In the genomic region with DNA sequence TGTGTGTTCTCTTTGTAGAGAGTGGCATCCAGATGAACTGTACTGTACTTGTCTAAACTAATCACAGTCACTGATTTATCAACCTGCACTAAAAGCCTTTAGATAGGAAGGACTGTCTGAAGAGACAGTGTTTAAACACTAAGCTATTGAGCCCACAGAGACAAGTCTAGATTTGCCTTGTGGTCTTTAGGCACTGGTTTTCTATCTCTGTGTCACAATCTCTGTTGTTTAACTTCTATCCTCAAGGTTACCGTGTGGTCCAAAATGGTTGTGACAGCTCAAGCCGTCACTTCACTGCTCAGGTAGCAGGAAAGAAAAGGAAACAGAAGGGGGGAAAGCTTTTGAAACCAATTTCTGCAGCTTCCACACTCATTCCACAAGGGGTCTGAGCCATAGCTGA, we compare ENCODE assay signal across 27 mouse cellular contexts.
"Had no signal": no experiment of that assay in that cellular context is flagged by ENCODE, and none has a peak within 500 bp of the region (broad histone marks: within the 10 kb centered on the region; RNA-seq: fewer than 3 reads in every experiment).

No protein-coding gene starts in this region.

- H3K9ac ChIP-seq: heart, embryonic 13.5 days; heart, embryonic 15.5 days; hindbrain, embryonic 13.5 days; hindbrain, embryonic 15.5 days; limb, embryonic 12.5 days; liver, embryonic 13.5 days; liver, embryonic 15.5 days had no signal

- H3K4me3 ChIP-seq: gastrocnemius, adult 2 months; heart, adult 2 months; heart, embryonic 13.5 days; heart, embryonic 15.5 days; hindbrain, embryonic 13.5 days; hindbrain, embryonic 15.5 days; layer of hippocampus, adult 2 months; left cerebral cortex, adult 2 months; limb, embryonic 10.5 days; limb, embryonic 12.5 days; liver, embryonic 13.5 days; liver, embryonic 15.5 days had no signal

- DNase-seq: gastrocnemius, adult 2 months; gastrocnemius, postnatal 10 days; gastrocnemius, postnatal 25 days; heart, adult 11 months; heart, adult 2 months; heart, postnatal 14 days; heart, postnatal 36 days; kidney, adult 11 months; kidney, adult 8-10 months; kidney, postnatal 10 days; kidney, postnatal 25 days; kidney, postnatal 4 days; liver; liver, embryonic 13.5 days had no signal

- H3K9me3 ChIP-seq: heart, embryonic 13.5 days; heart, embryonic 15.5 days; hindbrain, embryonic 13.5 days; hindbrain, embryonic 15.5 days; limb, embryonic 10.5 days; limb, embryonic 12.5 days; liver, embryonic 13.5 days; liver, embryonic 15.5 days had no signal

- H3K27ac ChIP-seq: gastrocnemius, adult 2 months; heart, adult 2 months; heart, embryonic 13.5 days; heart, embryonic 15.5 days; hindbrain, embryonic 13.5 days; hindbrain, embryonic 15.5 days; hindbrain, postnatal 0 days; layer of hippocampus, adult 2 months; left cerebral cortex, adult 2 months; limb, embryonic 10.5 days; limb, embryonic 12.5 days; liver, embryonic 13.5 days; liver, embryonic 15.5 days had no signal

- ATAC-seq: hindbrain, postnatal 0 days; intestine, embryonic 16.5 days had no signal

- H3K4me2 ChIP-seq: heart, embryonic 11.5 days; heart, embryonic 13.5 days; heart, embryonic 15.5 days; hindbrain, embryonic 13.5 days; hindbrain, embryonic 15.5 days; limb, embryonic 12.5 days; liver, embryonic 11.5 days; liver, embryonic 13.5 days; liver, embryonic 15.5 days had no signal

- H3K27me3 ChIP-seq: heart, embryonic 13.5 days; heart, embryonic 15.5 days; hindbrain, embryonic 13.5 days; hindbrain, embryonic 15.5 days; limb, embryonic 12.5 days; liver, embryonic 13.5 days; liver, embryonic 15.5 days had no signal

- H3K4me1 ChIP-seq: heart, embryonic 13.5 days; heart, embryonic 15.5 days; hindbrain, embryonic 13.5 days; hindbrain, embryonic 15.5 days; limb, embryonic 10.5 days; limb, embryonic 12.5 days; liver, embryonic 13.5 days; liver, embryonic 15.5 days had no signal
